Mouse (Mus musculus) CD4-positive, CD25-positive, alpha-beta regulatory T cell, adult 2 months (primary cell): ENCODE results near the gene Urgcp.

Experiments used
- DNase-seq: peaks from one replicate; pipeline ENCODE4 v3.0.0-alpha.2; 2012; ENCODE audit warnings: low read depth, low spot score

Gene Urgcp

DNA sequence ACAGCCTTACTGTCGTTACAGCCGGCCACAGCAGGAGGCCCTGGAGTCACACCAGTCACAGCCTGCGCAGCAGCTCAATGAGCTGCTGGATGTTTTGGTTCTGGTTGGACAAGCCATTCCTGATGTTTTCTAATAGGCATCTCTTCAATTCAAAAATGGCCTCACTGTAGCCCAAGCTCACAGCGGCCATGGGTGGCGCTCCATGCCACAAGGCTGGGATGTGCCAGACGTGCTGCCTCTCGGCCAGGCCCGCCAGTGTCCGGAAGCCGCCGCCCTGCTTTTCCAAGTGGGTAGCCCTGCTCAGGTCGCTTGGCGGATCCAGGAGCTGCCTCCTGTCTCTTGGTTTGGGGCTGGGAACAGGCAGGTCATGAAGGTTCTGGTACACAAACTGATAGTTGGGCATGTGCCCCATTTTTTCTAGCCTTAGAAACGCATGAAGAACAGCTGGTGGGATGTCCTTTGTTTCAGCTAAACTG lies 46.5 kb downstream of the Urgcp start, which contains the start of gene Mrps24:
Mrps24 (minus strand) TSS at position 51 of the 476 bp plus-strand sequence.
- no peak for DNase-seq

- DNase-seq = no peak
Observed at GRCm38 (mm10) chr11:5715179-5715578, 47.0 kb downstream of the Urgcp start.

DNA sequence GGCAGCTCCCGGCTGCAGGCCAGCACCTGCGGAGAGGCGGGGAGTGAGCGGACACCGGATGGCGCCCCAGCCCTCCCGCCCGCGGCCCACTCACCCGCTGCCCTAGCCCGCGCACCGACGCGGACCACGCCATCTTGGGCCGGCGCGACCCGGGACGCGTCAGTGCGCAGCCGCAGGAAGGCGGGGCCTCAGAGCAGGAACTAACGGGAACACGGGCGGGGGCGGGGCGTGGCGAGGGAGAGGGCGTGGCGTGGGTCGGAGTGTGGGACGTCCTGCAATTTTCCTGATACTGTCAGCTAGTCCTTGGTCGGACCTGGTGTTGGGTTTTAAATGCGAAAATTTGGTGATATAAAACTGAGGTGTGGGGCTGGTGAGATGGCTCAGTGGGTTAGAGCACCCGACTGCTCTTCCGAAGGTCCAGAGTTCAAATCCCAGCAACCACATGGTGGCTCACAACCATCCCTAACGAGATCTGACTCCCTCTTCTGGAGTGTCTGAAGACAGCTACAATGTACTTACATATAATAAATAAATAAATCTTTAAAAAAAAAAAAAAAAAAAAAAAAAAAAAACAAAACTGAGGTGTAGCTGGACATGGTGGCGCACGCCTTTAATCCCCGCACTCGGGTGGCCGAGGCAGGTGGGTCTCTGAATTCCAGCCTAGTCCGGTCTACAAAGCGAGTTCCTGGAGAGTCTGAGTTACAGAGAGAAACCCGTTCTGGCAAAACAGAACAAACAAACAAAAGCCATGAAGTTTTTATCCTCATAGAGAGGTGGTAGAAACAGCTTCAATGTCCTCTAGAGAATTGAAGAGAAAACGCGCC lies 54.4 kb downstream of the Urgcp start:
- DNase-seq = peak; percentile 97

DNA sequence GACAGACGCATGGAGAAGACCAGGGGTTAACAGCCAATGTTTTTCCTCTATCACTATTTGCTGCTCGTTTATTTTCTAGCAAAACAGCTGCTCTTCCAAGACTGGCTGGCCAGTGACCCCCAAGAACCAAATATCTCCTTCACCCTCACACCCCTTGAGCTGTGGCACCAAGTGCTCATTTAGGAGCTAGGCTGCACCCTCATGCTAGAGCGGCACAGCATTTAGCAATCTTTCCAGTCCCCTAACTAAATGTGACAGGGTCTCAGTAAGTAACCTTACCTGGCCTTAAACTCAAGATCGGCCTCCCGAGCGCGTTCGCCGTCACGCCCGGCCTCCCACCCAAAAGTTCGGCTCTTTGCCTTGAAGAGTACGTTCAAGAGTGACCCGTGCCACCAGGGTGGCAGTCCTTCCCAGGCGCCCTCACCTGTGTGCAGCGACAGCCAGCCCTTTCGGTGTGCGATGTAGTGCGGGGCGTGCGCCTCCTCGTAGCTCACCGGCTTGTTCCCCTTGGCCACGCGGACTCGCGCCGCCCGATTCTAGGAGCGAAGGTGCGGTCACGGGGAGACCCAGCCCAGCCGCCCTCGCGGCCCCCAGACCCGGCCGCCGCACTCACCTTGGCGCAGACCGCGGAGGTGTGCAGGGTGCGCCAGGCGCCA lies 55.2 kb downstream of the Urgcp start:
- DNase-seq = no peak

DNA sequence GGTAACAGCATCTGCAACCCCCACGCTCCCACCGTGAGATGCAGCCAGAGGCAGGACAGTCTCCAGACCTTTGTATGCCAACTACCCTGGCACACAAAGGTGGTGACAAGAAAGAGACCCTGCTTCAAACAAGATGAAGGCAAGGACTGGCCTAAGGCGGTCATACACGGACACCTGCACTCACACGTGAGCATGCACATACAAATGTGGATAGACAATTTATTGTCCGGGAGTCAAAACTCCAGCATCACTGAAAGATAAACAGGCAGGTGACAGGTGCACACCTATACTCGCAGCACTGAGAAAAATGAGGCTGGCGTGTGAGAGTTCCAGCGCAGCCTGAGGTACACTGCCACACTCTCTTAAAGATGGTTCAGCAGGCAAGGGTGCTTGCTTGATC lies 56.2 kb downstream of the Urgcp start:
- no peak for DNase-seq

DNA sequence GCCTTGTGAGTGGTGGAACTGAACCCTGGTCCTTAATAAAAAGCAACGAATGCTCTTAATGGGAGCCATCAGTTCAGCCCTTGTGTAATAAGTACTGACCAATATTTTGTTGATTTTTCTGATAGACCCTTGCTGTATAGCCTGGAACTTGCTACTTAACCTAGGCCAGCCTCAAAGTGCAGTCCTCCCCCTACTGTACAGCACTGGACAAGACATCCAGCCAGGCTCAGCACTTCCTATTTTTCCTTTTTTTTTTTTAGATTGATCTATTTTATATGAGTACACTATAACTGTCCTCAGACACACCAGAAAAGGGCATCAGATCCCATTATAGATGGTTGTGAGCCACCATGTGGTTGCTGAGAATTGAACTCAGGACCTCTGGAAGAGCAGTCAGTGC lies 58.8 kb downstream of the Urgcp start:
- DNase-seq = no peak

DNA sequence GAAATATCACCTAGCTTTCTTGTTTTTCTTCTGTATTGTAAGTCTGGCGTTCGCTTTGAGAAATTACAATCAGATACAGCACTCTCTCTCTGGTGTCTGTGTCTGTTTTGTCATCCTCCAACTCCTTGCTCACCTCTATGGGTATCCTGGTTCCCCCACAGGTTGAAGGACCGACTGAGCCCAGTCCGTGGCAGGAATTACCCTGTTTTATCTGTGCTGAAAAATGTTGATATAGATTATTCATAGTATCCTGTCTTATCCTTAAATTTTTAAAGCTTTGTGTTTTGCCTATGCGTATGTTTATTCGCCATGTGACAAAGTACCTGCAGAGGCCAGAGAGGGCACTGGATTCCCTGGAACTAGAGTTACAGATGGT lies 59.2 kb downstream of the Urgcp start:
- no peak for DNase-seq

DNA sequence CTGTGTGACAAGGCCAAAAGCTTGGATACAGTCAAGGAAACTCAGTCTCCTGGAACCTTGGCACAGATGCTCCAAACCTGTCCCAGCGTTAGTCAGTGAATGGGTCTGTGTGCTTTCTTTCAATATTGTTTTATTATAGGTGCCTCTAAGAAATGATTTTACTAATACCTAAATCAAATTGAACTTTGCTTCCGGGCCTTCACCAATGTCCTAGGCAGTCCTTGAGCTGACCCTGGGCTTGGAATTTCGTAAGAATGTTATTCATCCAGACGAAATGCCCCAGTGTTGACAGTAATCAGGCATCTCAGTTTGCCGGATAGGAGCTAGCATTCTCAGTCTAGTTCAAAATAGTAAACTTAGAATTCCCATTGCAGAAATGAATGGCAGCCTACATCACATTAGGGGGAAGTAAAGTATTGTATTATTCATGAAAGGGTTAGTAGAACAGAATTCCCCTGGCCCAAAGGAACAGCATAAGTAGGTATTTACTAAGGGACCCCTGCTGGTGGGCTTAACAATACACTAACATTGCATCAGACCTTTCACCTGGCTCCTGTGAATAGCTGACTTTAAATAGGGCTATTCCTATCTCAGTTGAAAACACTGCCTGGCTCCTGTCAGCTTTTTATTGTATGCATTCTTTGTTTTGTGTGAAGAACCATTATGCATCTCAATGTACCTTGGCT lies 59.8 kb downstream of the Urgcp start:
- no peak for DNase-seq

GRCm38 (mm10) chr11:5701821-5702220 lies 60.4 kb downstream of the Urgcp start:
- no peak for DNase-seq

GRCm38 (mm10) chr11:5701300-5701699 lies 60.9 kb downstream of the Urgcp start:
- no peak for DNase-seq

GRCm38 (mm10) chr11:5700808-5701207 lies 61.4 kb downstream of the Urgcp start:
- no peak for DNase-seq

- peak; percentile 36 for DNase-seq
Observed at GRCm38 (mm10) chr11:5691775-5692174, 70.4 kb downstream of the Urgcp start.

GRCm38 (mm10) chr11:5684283-5684682 lies 77.9 kb downstream of the Urgcp start:
- no peak for DNase-seq

DNA sequence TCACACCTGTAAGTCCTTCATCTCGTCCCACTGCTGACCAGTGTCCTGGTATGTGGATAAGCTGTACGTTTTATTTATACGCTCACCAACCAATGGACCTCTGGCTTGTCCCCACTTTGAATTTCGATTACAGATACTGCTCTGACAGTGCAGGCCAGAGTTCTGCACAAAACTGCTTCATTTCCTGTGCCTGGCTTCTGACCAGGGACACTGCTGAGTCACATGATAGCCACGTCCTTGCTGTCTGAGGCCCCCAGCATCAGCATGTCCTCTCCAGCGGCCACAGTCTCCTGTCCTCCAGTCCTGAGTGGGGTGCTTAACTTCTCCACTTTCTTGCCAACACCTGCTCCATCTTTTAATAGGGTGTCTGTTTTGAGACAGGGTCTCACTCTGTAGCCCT lies 79.6 kb downstream of the Urgcp start:
- DNase-seq = no peak
